Mouse (Mus musculus) stomach, postnatal 0 days (tissue): ENCODE data around the gene Olfr1178.

Source experiments
- CTCF ChIP-seq: IDR thresholded peaks from 2 replicates; pipeline ENCODE4 v1.5.1; 2016; ENCODE audit warnings: antibody characterized with exemption, low read depth, mild to moderate bottlenecking, moderate library complexity
- EP300 ChIP-seq: optimal IDR thresholded peaks from 2 replicates; pipeline ENCODE3; 2016; ENCODE audit warnings: antibody characterized with exemption

DNA sequence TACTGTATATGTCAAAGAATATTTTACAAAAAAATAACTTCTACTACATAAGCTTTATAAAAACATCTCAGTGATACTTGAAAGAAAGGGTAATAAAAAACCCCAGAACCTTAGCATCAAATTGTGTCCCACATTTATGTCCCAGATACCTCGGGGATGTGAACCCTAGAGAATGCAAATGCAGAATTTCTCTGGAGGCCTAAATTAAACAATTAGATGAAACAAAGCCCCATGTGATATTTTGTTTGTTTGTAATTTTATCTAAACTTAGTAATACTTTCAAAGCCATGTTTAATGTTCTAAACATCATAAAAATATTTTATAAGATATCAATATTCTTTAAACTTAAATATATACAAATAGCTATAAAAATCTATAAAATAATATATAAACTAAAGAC is 40.5 kb upstream of the Olfr1178 start, which contains the start of gene Olfr1177-ps:
- TF ChIP-seq CTCF: no peak
- TF ChIP-seq EP300: no peak
